Mouse (Mus musculus) cerebellum, postnatal 25 days (tissue): ENCODE data around the gene Gm13199.

Source experiments
- DNase-seq, 2 experiments: peaks; one replicate each; pipeline ENCODE4 v3.0.0; 2021; ENCODE audit warnings: mixed read lengths in 2 of 2

Gm13199 gene

DNA sequence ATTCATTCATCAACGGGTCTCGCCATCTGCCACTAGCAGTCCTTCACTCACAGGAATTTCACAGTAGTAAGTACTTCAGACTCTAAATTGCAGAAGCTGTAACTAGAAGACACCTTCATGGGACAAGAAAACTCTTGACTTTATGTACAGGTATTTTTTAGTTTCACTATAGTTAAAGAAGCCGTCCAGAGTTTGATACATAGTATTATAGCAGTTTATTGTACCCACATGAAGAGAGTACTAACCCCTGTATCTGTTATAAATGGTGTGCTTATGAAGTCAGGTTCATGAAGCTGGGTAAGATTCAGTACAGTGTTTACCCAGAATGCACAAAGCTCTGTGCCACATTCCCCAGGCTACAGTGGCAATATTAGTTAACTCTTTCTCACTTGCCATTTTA lies at the start of gene Gm13199:
Gene Gm13199 (minus strand): TSS at position 101 of the 400 bp plus-strand sequence.
- DNase-seq: no peak

DNA sequence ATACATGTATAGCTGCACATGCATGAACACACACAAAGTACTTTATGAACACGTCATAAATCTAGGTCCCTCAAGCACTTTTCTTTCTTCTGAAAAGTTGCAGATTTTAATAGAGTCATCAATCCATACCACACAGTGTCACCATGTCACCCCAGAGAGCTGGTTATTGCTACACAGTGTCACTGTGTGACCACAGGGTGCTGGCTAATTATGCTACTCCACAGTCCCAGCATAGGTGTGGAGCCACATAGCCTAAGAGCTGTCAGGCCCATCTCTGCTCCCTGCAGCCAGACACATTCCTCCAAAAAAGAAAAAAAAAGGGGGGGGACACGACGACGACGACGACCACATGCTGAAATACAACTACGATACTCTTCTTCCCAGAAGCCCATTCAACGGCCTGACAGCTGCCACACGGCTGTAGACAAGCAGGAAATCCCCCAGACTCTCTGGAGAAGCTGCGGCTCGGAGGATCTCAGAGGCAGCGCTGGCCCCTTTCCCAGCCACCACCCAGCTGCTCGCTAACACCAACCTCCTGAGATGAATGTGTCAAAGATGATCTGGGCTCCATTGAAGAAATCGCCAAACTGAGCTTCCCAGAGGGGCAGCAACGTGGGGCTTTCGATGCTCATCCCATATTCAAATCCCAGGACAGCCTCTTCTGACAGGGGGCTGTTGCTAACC lies 48.7 kb upstream of the Gm13199 start:
- DNase-seq: no peak

DNA sequence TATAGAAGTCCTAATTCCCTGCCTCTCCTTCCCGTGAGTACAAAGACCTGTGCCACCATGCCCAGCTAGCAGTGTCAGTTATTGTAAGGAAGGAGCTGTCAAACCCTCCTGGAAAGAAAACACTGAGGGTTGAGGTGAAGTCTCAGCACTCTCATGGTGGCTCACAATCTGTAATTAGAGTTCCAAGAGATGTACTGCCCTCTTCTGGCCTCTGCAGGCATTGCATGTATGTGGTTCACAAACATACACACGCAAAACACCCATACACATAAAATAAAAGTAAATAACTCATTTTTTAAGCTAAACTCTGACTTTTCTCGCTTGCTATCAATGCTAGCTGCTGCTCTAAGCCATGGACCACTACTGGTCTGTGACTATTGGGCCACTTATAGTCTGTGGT lies 43.9 kb upstream of the Gm13199 start:
- DNase-seq: peak; percentile 19 to 57

DNA sequence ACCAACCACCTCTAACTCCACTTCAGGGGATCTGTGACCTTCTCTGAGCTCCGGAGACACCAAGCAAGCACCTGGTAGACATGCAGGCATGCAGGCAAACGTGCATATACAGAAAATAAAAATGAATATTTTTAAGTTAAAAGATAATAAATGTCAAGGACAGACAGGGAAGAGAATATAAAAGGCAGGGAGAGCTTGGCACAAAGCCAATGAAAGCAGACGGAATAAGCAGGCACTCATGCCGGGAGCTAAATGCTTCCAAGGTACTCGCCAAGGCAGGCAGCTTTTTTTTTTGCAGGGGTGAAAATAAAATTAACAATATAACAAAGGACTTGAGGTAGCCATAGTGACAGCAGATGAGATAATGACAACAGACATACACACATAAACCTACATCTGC lies 43.4 kb upstream of the Gm13199 start:
- peak; percentile 47 to 69 for DNase-seq

DNA sequence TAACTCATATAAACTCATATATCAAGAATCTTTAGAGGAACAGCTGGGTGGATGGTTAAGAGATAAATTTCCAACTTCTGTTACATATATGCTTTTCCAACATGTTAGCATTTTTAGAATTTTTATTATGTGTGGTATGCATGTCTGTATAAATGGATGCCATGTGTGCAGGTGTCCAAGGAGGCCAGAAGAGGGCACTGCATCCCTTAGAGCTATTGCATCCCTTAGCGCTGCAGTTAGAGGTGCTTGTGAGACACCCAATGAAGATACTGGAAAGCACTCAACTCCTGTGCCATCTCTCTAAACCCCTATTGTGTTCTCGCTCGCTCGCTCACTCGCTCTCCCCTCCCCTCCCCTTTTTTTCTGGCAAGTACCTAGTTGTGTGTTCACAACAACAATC lies 37.4 kb upstream of the Gm13199 start:
- peak in 1 of 2 experiments; percentile 54 for DNase-seq

DNA sequence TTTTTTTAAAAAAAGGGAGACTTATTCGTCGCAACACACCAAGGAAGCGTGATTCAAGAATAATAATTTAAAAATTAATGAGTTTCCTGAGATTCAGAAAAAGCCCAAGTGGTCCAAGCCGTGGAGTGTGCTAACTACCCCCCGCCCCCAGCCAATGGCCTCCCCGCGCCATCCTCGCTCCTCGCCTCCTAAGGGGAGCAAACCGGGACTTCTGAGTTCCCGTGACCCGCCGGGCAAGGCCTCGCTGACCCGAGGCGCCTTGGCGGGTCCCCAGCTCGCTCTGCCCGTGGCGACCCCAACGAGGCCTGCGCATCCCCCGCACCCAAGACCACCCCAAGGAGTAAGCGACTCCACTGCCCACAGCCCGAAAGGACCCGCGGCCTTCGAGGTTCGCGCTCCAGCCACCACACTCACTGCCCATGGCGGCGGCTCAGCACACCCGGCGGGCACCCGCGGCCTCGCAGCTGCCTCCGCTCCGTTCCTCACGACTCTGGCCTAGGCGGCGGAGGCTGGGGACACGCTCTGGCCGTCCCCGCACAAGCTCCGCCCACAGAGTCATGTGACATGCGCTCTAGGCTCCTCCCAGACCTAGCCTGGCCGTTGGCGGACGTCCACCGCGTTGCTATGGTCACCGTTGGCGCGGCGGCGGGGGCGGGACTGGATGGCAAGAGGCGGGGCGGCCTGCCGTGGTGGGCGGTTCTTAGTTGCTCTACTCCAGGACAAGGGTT lies 32.3 kb upstream of the Gm13199 start, which contains the start of gene Sec61a2:
Gene Sec61a2 (minus strand): TSS at position 590 of the 728 bp plus-strand sequence.
- peak; percentile 99 to 100 for DNase-seq

DNA sequence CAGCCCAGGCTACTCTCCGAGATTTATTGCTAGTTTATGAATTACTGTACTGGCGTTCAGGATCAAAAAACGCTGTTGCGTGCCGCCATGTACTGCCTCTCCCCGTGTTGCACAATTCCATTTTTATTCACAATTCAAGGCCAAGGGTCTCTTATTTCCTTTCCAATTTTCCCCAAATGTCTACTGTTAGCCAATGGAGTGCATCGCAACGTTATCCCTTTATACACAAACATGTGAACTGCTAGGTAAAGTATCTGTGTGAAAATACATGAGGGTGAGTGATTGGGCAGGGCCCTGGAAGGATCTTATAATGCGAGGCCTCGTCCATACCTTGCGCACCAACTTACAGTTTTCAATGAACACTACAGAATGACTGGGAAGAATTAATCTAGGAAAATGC lies 31.6 kb upstream of the Gm13199 start:
- peak in 1 of 2 experiments; percentile 12 for DNase-seq

DNA sequence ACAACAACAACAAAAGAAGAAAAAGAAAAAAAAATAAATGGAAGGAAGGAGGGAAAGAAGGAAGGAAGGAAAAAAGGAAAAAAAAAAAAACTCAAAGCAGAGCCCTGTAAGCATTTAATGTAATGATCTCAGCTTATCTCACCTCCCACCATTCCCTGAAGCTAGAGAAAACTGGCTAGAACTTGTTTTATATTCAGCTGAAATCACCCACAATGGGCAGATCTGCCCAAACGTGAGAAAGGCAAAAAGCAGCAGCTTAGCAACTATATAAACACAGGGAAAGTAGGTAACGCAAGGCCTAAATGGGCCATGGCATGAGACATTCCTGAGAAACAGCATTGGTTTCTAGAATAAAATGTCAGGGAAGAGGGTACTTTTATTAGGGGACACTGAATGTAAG lies 26.7 kb upstream of the Gm13199 start:
- no peak for DNase-seq

DNA sequence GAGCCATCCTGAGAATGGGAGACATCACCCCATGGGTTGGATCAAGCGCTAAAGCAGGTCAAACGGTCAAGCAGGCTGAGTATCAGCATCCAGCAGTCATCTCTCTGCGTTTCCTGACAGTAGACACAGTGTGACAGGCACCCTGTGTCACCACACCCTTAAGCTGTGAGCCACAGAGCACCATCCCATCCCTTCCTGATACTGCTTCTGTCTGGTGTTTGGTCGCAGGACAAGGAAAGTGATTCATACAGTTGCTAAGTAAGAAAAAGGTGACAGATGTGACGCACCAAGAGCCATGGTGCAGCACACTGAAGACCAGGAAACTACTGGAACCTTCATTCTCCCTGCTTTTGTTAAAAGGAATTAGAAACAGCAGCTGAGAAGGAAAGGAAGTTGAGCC lies 26.1 kb upstream of the Gm13199 start:
- DNase-seq: no peak

DNA sequence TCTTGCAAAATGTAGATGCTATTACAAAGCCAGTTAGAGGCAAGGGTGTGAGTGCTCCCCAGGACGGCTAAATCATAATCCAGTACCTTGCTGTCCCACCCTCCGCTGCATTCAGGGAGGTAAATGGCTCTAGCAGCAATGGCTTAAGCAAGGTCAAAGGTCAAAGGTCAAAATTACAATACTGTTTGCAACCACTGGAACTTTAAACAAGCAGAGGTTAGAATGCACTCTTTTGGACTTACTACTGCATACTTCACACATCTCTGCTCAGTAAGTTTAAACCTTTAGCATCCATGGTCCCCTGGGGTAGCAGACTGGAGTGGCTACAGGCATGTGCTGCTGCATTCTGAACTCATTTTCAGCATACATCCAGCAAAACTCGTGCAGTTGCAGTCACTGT lies 14.7 kb upstream of the Gm13199 start:
- DNase-seq: no peak

DNA sequence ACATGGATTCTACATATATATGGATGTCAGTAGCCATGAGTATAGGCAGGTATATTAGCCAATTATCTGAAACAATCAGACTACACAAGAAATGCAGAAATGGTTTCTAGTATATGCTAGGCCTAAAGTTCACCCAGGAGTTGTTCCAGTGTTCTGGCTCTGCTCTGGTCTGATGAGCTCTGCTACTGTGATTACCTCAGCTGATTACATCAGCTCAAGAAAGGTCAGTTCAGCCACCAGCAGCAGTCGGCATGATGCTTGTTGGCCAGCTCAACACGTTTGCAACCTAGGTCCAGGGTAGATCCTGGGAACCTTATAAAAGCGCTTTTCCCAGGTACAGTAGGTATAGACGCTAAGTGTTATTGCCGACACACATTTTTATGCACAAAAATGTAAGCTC lies 7.0 kb upstream of the Gm13199 start:
- DNase-seq: no peak

DNA sequence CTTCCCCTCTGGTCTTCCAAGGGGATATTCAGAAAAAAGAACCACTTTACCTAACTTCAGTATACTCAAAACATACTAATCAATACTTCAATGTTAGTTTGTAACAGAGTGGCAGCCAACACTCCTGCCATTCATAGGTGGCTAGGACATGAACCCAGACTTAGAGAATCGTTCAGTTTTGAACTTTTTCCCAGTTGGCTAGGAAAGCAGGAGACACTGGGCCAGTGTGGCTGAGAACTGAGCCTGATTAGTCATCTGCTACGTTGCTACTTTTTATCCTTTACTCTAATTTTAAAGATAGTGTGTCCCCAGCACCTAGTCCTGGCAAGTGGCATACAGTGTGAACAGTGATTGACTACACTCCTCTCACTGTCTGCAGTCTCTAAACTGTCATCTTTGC lies 4.9 kb upstream of the Gm13199 start:
- DNase-seq: no peak

DNA sequence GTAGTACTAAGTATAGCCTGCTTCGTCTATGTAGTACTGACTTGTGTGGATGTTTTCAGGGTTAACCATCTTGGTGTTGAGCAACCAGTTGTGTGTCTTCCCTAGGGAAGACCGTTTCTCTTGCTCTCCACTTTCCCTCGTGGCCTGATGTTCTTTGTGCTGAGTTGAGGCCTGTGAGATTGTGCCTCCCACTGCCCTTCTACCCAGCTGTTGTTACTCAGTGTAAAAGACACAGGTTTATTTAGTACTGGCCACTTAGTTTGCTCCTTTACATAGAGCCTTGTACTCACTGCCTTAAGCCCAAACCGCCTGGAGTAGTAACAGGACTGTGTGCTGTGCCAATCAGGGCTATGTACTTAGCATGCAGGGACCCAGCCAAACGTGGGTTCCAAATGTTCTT lies 10.9 kb downstream of the Gm13199 start:
- DNase-seq: no peak

DNA sequence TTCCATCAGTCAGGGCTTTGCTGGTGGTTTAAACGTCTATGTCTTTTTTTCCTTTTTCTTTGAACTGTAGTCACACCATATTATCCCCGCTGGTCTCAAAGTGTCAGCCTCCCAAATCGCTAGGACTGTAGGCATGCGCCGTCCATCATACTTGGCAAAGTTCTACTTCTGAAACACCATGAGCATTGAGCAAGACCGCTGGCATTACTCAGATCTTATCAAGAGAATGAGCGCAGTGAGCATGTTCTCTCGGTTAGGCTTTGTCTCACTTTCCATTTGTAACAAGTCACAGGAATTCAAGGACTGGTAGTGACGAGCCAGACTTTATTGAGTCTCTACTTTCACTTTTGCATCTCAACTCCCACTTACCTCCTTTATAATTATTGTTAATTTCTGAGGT lies 11.6 kb downstream of the Gm13199 start:
- no peak for DNase-seq

DNA sequence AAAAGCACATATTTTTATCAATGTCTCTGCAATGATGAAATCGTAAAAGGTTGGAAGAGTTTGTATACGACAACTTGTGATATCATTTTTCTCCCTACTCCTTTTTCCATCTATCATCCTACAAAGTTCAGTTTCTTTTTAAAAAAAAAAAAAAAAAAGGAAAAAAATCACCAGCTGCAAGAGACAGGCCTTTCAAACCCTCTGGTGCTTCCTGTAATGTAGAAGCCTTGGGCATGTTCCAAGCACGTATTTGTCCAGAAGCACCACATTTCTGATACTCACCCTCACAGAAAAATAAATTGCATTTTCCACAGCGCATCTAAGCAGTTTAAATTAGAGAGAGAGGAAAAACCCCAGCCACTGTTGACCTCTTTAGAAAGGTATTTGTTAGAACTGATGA lies 16.9 kb downstream of the Gm13199 start:
- DNase-seq: no peak

DNA sequence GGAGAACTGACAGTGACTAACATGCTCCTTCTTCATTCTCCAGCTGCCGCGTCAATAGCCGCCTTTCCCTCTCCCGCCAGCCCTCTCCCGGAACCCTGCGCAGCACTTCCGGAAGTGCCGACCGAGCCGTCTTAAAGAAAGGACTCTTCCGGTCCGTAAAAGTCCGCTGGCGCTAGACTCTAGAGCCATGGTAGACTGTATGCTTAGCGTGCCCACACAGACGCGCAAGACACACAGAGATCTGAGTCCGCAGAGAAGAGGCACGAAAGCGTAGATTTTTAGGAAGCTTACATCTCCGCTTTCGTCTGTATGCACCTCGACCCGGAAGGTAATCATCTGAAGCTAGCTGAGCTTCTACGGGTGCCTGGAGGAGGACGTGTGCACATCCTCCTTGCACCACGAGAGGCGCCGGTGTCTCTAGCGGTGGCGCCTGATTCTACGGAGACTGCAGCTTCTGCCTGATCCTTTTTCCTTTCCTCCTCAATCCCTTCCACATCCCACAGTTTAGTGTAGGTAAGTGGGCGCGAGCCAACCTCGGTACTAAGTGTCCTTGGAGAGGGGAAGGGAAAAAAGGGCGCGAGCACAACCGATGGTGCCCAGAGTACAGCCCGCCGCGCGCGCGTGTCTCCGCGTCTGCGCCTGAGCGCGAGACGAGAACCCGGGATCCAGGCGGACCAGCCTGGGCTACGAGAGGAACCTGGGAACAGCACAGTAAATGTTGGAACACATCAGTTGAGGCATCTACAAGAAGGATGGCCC lies 17.7 kb downstream of the Gm13199 start, which contains the start of the genes Nudt5 and Cdc123:
Gene Nudt5 (plus strand): TSS at position 147 of the 759 bp plus-strand sequence.
Gene Cdc123 (minus strand): TSS at position 292 of the 759 bp plus-strand sequence.
- DNase-seq: peak; percentile 92 to 93

DNA sequence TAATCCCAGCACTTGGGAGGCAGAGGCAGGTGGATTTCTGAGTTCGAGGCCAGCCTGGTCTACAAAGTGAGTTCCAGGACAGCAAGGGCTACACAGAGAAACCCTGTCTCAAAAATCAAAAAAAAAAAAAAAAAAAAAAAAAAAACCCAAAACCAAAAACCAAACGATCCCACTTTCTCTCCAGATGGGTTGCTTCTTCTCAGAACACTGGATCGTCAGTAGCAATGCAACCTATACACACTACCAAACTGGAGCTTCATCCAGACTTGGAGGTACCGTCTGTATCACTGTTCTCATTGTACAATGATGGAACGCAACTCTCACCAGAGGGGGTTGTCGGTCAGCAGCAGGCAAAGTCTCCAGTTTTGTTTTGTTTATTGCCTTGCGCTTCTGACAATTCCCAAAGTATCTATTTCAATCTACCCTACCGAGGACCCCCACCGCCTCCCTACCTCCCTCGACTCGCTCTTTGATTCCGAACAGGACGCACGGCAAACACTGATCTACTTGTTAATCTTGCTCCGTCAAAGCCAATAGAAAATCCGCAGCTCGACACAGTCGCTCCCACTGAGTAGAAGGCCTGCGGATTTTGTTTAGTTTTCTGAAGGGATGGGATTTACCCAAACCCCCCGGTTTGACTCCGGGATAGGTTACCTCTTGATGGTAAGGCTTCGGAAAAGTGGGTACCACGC lies 18.4 kb downstream of the Gm13199 start:
- no peak for DNase-seq

DNA sequence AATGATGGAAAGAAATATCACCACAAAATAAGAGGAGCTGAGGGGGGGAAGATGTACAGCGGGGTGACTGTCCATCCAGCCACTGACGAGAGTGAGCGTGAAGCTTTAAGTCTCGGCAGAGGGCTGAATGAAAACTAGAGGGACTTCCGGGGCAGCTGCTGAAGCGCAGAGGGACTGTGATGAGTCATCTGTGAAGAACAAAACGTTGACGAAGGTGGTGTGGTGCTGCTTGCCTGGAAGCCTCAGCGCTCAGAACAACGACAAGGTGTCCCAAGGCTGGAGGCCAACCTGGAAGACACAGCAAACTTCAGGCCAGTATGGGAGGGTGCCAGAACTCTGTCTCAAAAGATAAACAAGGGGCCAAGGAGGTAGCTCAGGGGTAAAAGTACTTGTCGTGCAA lies 21.9 kb downstream of the Gm13199 start:
- DNase-seq: no peak

DNA sequence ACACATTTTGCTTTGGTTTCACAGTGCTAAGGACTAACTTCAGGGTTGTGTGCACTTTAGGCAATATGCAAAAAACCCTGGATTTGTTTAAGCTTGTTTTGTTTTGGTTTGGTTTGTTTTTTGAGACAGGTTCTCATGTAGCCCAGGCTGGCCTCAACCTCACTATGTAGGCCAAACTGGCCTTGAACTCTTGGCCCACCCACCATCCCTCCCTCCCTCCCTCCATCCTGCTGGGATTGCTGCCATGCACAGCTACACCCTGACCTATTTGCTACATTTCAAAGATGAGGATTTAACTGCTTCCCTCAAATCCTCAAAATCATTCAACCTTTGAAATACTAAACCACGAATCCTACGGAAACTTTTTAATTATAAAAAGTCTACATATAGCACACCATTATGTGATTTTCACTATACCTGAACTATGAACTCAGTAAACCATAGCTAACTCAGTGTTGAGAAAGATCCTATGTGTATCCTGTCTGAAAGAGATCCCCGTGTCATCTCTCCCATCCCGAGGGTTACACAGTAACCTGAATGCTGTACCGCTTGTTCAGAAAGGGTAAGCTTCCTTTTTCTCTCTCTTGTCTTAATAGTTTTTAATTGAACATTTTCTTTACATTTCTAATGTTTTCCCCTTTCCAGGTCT lies 37.3 kb downstream of the Gm13199 start:
- DNase-seq: no peak

DNA sequence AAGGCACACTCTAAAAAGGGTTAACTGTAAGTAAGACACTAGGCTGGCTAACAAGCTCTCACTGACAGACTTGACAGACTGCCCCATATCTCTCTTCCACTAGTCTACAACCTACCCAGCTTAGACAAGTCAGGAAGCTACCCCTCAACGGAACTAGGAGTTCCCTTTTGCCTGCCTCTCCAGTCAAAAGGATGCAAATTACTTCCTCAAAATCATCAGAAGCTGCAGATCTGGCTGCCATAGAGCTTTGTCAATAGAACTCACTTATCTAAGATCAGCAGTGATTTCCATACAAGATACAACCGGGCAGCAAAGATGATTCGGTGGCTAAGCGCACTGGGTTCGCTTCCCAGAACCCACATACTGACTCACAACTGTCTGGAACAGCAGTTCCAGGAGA lies 38.0 kb downstream of the Gm13199 start:
- DNase-seq: no peak

DNA sequence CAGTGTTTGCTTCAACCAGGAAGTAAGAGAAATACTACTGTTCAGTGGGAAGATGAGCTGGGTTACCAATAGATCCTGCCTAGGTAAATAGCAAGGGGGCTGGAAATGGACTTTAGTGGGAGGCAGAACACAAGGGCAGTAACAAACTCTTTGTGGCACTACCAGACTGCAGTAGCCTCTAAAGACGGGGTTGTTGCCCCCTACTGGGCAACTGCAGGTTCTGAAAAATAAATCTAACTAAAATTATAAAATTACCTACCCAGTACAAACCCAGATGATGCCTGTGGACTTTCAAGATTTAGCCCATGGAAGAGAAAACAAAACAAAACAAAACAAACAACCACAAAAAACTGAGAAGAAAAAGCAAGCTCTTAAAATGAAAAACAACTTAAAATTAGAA lies 38.5 kb downstream of the Gm13199 start:
- DNase-seq: no peak

DNA sequence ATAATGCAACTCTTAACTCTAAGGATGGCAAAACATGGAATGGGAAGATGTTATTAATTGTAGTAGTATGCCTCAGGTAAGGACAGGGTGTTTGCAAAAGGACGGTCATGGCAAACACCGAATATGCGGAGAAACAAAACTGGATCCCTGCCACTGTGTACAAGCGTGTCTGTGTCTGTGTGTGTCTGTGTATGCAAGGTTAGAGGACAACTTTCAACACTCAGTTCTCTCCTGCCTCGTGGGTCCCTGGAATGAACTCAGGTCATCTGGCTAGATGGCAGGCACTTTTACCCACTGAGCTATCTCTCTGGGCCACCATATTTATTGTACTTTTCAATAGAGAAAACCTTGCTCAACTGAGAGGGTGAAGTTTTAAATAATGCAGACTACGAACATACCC lies 40.3 kb downstream of the Gm13199 start:
- DNase-seq: no peak
